Mouse (Mus musculus) spleen, embryonic (tissue): ENCODE measurements at regions not wholly inside any gene's neighbourhood (a gene's known extent, or its start where the extent isn't known, plus 50 kb on each side); places are given as distances from the start of the nearest gene placed in this dataset.

Experiments
- CTCF ChIA-PET: fragments of 350-600 bp; sonication (Branson Sonifier 250); formaldehyde crosslinking; loops from one replicate; lab custom pipeline; 2022; lab: Charles Lee

- CTCF ChIA-PET: no interaction called here
Measured at GRCm38 (mm10) chr8:34225011-34225890, 113.7 kb upstream of the Gm10131 start.

- CTCF ChIA-PET: no interaction called here
Measured at GRCm38 (mm10) chr8:34222187-34222586, 110.7 kb upstream of the Gm10131 start.
